11 mouse cellular contexts compared by ENCODE assay signal in the genomic region with DNA sequence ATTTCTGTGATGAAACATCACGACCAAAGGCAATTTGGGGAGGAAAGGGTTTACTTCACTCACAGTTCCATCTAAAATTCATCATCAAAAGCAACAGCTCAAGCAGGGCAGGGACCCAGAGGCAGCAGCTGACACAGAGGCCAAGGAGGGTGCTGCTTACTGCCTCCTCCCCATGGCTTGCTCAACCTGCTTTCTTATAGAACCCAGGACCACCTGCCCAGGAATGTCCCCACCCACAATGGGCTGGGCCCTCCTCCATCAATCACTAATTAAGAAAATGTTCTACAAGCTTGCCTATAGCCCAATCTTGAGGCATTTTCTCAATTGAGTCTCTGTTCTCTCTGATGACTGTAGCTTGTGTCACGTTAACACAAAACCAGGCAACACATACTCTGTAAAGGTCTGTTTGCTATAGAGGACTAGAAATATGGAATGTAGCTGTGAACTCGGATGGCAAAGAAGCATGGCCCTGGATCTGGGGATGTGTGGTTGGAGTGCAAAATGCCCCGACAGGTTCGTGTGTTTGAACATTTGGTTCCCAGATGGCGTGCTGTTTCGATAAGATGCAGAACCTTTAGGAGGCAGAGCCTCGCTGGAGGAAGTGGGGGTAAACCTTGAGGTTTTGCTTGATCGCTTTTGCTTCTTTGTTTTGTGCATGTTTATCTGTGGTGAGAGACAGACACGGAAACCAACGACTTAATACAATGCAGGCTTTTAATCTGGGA.
A peak's percentile ranks its signal among the peaks of the same experiment; 100 is the strongest.
DNase-seq lines count a peak whose midpoint lies in the region; ATAC-seq and TF ChIP-seq lines count a peak whose summit lies in the region.
"Had no signal": no experiment of that assay in that cellular context is flagged by ENCODE, and none has a peak within 500 bp of the region (broad histone marks: within the 10 kb centered on the region; RNA-seq: fewer than 3 reads in every experiment).

No protein-coding gene starts in this region.

- peak; percentile 52 for ATAC-seq in megakaryocyte progenitor cell, adult 5-6 weeks (replicated peaks; ENCODE audit: poor library complexity)

- intact Hi-C loops in left cerebral cortex, adult 2 months (cut with DNase I), result loop anchor here (5.0 kb wide), 1 partner anchor 43 kb away; no protein-coding TSS in a partner anchor
- intact Hi-C loops in left cerebral cortex, postnatal 10 days (cut with DNase I), result no loop called here

- no peak for DNase-seq in left cerebral cortex, adult 2 months (ENCODE audit: extremely low spot score in 1 of 2, low spot score in 2 of 2)
- no peak for DNase-seq in left cerebral cortex, postnatal 10 days (ENCODE audit: extremely low spot score in 1 of 2, low spot score in 2 of 2)
- DNase-seq in brain, adult 2 months (ENCODE audit: low read depth, low spot score), result peak; percentile 17
- peak; percentile 73 for DNase-seq in thymus, postnatal 14 days
- DNase-seq in frontal cortex, postnatal 36 days (ENCODE audit: low spot score in 2 of 2), result no peak
- DNase-seq in layer of hippocampus, postnatal 36 days, result no peak
- DNase-seq in gastrocnemius, postnatal 25 days, result no peak
- DNase-seq: cerebellum, adult 9-11 months; kidney, adult 9 months; right cerebral cortex, postnatal 14 days had no signal

- 0 out of 2 replicates have a peak overlapping the region, but pooled peaks have one; percentile 13 for H3K27ac ChIP-seq in left cerebral cortex, adult 2 months

- H3K4me3 ChIP-seq in left cerebral cortex, adult 2 months, result no peak overlapping the region

- TF ChIP-seq CTCF in left cerebral cortex, adult 2 months (IDR thresholded peaks at IDR 0.05), result no peak

Comparison
In these comparisons a context has a peak if more than half of its experiments do, and no peak if none do; other contexts are left out.
1. DNase-seq: peak in brain, adult 2 months (single experiment) and thymus, postnatal 14 days (single experiment); none in left cerebral cortex, adult 2 months (0 of 2), left cerebral cortex, postnatal 10 days (0 of 2), frontal cortex, postnatal 36 days (0 of 2), layer of hippocampus, postnatal 36 days (0 of 2) and gastrocnemius, postnatal 25 days (single experiment).